Mouse (Mus musculus) hindbrain, embryonic 16.5 days (tissue): Measurements from ENCODE around the gene Tfpi. TPM values are rescaled to one million over a fixed set of nuclear protein-coding genes. Genes with fewer than 3 reads are reported as not detected.

ENCODE experiments used
- ATAC-seq: fragments of 200-750 bp; cut with Nextera tagmentation; 2 replicates; pipeline ENCODE4 v1.8.0; 2017; ENCODE audit warnings: moderate TSS enrichment, moderate library complexity
- H3K27ac ChIP-seq: fragments of 300-500 bp; sonication (generic); 2 replicates; pipeline ENCODE4 v1.5.1; 2014; ENCODE audit warnings: low read depth, mild to moderate bottlenecking, control low read depth, low read length, moderate library complexity
- H3K27me3 ChIP-seq: fragments of 300-500 bp; sonication (generic); replicated peaks from 2 replicates; pipeline ENCODE4 v1.6.1; 2014; ENCODE audit warnings: low read length; ENCODE audit not compliant: control insufficient read depth, insufficient read depth
- H3K36me3 ChIP-seq: fragments of 300-500 bp; sonication (generic); 2 replicates; pipeline ENCODE4 v1.6.1; 2014; ENCODE audit warnings: mild to moderate bottlenecking, low read length, moderate library complexity, mixed read lengths; ENCODE audit not compliant: control insufficient read depth, insufficient read depth
- H3K4me1 ChIP-seq: fragments of 300-500 bp; sonication (generic); 2 replicates; pipeline ENCODE4 v1.6.1; 2014; ENCODE audit warnings: low read depth, low read length; ENCODE audit not compliant: control insufficient read depth, insufficient read depth
- H3K4me2 ChIP-seq: fragments of 300-500 bp; sonication (generic); 2 replicates; pipeline ENCODE4 v1.6.1; 2014; ENCODE audit warnings: mild to moderate bottlenecking, low read length, control low read depth, moderate library complexity
- H3K4me3 ChIP-seq: fragments of 300-500 bp; sonication (generic); 2 replicates; pipeline ENCODE4 v1.5.1; 2014; ENCODE audit warnings: mild to moderate bottlenecking, low read length, control low read depth, moderate library complexity
- H3K9ac ChIP-seq: fragments of 300-500 bp; sonication (generic); 2 replicates; pipeline ENCODE4 v1.6.1; 2014; ENCODE audit warnings: low read depth, mild to moderate bottlenecking, control low read depth, low read length, moderate library complexity
- H3K9me3 ChIP-seq: fragments of 300-500 bp; sonication (generic); 2 replicates; pipeline ENCODE4 v1.6.1; 2014; ENCODE audit warnings: mild to moderate bottlenecking, low read length, moderate library complexity; ENCODE audit not compliant: control insufficient read depth
- WGBS: fragments of 180-500 bp; shearing (Covaris S2); extraction: QIAGEN DNeasy Blood & Tissue Kit; methylation state at CpG from one replicate; pipeline ENCODE4 v1.1.7; 2014; 5-methylcytosine and 5-hydroxymethylcytosine counted together
- polyA plus RNA-seq: library from polyadenylated mRNA; unstranded; fragments of >200 nt; fragmentation: Nextera tagmentation; extraction: Ambion mirVana; gene quantifications from 2 replicates; pipeline ENCODE4 v1.2.1, GENCODE M21; 2015

The Tfpi gene
- polyA plus RNA-seq, 1 experiment from 2014 or later = 19.1 TPM

DNA sequence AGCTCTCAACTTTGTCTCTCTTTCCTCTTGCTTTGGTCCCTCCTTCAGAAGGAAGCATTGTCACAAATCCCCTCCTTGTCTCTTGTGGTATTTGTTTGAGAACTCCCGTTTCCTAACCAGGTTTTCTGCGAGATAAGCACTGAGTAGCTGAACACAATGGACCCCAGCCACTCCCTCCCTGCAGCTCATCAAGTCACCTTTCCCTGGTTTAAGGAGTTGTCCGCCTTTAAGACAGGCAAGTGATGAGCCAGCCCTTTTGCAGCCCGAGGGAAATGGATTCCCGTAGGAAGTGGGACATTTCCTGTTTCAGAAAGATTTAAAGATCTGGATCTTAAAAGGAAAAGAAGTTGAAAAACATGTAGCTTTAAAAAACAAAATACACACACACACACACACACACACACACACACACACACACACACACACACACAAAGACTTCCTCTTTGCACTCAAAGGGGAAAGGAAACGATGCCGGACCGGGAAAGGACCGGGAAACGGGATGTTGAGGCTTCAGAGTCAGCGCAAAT, 16.9 kb downstream of the Tfpi start:
- Histone ChIP-seq H3K9me3 (no peaks in the 10 kb centered on the region), H3K4me3 (no peak overlapping the region), H3K4me2 (no peak overlapping the region), H3K4me1 (no peaks in the 10 kb centered on the region), H3K36me3 (no peaks in the 10 kb centered on the region), H3K9ac (no peak overlapping the region), H3K27ac (no peak overlapping the region), H3K27me3 (no peaks in the 10 kb centered on the region)
- WGBS = 64% methylated on average over 11 of the region's 11 CpGs
- no peak for ATAC-seq

DNA sequence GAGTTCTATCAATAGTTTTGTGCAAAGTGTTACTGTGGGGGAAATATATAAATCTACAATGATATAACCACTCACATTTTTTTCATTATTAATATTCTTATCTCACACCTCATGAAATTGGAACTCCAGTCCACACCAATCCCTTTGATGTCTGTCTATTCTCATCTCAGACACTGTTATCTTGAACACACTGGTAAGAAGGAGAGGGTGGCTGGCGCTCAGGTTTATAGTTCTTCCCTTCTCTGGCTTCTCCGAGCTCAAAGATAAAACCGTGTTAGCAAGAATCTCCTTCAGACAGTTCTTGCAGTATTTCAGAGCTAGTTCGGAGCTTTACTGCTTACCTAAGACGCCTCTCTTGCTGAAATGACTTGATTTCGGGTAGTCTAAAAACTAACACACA, 19.4 kb downstream of the Tfpi start:
- Histone ChIP-seq H3K27me3 (no peaks in the 10 kb centered on the region), H3K4me3 (no peak overlapping the region), H3K4me2 (no peak overlapping the region), H3K4me1 (no peaks in the 10 kb centered on the region), H3K27ac (no peak overlapping the region), H3K36me3 (no peaks in the 10 kb centered on the region), H3K9ac (no peak overlapping the region), H3K9me3 (no peaks in the 10 kb centered on the region)
- no peak for ATAC-seq
- WGBS = 90% methylated on average over 6 of the region's 6 CpGs

DNA sequence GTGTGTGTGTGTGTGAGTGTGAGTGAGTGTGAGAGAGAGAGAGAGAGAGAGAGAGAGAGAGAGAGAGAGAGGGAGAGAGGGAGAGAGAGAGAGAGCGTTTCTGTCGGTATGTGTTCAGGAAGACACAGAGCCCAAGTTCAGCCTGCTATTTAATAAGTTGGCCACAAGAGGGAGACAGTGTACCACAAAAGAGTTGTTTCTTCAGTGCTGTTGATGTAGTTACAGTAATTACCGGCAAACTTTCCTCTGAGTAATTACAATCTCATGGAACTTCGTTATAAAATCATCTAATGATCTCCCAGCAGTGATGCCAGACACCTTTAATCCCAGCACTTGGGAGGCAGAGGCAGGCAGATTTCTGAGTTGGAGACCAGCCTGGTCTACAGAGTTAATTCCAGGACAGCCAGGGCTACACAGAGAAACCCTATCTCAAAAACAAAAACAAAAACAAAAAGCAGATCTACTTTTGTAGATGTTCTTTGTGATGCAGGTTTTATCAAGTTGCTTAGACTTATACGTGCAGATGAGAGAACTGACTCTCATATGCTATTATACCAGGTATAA, 21.3 kb downstream of the Tfpi start:
- Histone ChIP-seq H3K4me2 (peak overlapping the region; percentile 3; the same call in 1 of the 2 replicates), H3K4me3 (no peak overlapping the region), H3K27me3 (no peaks in the 10 kb centered on the region), H3K9me3 (no peaks in the 10 kb centered on the region), H3K9ac (no peak overlapping the region), H3K4me1 (no peaks in the 10 kb centered on the region), H3K36me3 (no peaks in the 10 kb centered on the region), H3K27ac (no peak overlapping the region)
- ATAC-seq = peak; percentile 89
- 12% methylated on average over 5 of the region's 5 CpGs for WGBS

DNA sequence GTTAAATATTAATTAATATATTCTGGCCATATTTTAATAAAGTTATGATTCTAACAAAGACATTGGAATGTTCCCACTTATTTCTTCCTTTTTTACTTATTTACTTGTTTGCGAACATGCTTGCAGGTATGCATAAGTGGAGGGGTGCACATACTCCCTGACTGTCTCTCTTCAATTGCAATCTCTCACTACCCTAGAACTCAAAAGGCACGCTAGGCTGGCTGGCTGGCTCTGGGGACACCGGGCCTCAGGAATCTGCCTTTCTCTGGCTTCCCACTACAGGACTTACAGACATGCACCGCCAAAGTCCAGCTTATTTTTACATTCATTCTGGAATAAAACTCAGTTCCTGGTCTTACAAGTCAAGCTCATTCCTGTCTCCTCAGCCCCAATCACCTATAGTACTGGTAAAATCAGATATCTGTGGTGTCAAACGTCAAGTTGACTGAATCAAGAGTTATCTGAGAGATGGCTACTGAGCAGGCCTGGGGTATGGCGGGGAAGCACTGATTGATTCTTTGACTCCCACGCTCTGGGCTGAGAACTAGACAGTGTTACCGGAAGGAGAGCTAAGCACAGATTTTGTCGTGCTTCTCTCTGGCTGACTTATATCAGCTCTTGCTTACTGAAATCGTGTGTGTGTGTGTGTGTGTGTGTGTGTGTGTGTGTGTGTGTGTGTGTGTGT, 21.9 kb downstream of the Tfpi start:
- Histone ChIP-seq H3K9ac (no peak overlapping the region), H3K4me1 (no peaks in the 10 kb centered on the region), H3K4me2 (peak overlapping the region; percentile 3; the same call in 1 of the 2 replicates), H3K27ac (no peak overlapping the region), H3K36me3 (no peaks in the 10 kb centered on the region), H3K9me3 (no peaks in the 10 kb centered on the region), H3K27me3 (no peaks in the 10 kb centered on the region), H3K4me3 (no peak overlapping the region)
- 60% methylated on average over 10 of the region's 10 CpGs for whole genome bisulfite sequencing
- ATAC-seq = peak; percentile 52; the same call in 1 of the 2 replicates

DNA sequence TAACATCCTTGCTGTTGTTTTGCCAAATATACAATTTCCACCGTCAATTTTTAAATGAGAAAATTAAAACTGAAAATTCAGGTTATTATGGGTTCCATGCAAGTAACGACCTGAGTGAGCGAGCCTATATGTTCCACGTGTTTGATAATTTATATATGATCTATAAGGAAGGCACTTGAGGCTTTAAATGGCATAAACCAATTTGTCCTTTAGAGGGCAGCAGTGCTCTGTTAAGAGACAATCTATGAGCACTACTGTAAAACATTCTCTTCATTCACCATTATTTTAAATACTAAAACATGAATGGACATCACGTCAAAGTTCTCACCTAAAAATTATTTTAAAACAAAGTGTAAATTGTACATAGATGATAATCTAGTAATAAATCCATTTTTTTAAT, 22.5 kb downstream of the Tfpi start:
- peak; percentile 70 for ATAC-seq
- H3K4me1 ChIP-seq = no peaks in the 10 kb centered on the region
- H3K36me3 ChIP-seq = no peaks in the 10 kb centered on the region
- H3K4me3 ChIP-seq = no peak overlapping the region
- H3K4me2 ChIP-seq = no peak overlapping the region
- no peak overlapping the region for H3K27ac ChIP-seq
- WGBS = 12% methylated on average over 5 of the region's 5 CpGs
- no peaks in the 10 kb centered on the region for H3K9me3 ChIP-seq
- H3K9ac ChIP-seq = no peak overlapping the region
- H3K27me3 ChIP-seq = no peaks in the 10 kb centered on the region

DNA sequence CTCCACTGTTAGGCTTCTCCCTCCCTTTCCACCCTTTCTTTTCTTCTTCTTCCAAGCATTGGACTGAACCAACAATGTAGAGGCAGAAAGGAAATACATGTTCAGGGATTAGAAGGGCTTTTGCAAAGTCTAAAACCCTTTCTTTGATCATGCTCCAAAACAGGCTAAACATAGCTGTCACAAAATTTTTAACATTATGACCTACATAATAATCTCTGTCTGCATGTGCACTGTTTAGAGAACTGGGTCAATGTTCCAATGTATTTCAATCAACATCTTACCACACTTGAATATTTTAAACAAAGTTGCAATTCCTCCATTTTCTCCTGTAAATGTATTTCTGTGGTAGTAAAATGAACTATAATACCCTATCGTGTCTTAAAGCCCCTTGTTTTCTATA, 31.1 kb downstream of the Tfpi start:
- no peak for ATAC-seq
- Histone ChIP-seq H3K4me3 (no peak overlapping the region), H3K36me3 (no peaks in the 10 kb centered on the region), H3K27me3 (no peaks in the 10 kb centered on the region), H3K4me1 (no peaks in the 10 kb centered on the region), H3K4me2 (no peak overlapping the region), H3K9me3 (no peaks in the 10 kb centered on the region), H3K9ac (no peak overlapping the region), H3K27ac (no peak overlapping the region)
- 79% methylated on average over 1 of the region's 1 CpGs for WGBS

DNA sequence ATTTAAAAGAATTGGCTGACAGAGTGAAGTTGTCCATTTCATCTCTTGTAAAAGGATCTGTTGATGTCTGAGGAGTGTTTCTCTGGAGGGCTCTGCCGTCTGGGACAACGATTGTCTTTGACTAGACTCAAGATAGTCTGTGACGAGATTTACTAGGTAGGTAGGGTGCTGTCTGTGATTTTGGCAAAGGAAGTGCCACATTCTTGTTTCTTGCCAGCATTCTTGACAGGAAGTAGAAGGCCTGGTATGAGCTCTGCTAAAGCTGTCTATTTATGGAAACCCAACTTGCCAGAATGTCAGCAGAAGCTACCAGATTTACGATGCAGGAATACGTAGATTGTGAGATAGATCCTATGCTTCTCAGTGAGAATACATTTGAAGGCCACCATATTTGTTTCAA, 34.6 kb downstream of the Tfpi start:
- 90% methylated on average over 5 of the region's 5 CpGs for whole genome bisulfite sequencing
- Histone ChIP-seq H3K4me3 (no peak overlapping the region), H3K9ac (no peak overlapping the region), H3K27me3 (no peaks in the 10 kb centered on the region), H3K9me3 (no peaks in the 10 kb centered on the region), H3K36me3 (no peaks in the 10 kb centered on the region), H3K27ac (no peak overlapping the region), H3K4me1 (no peaks in the 10 kb centered on the region), H3K4me2 (no peak overlapping the region)
- ATAC-seq = no peak

DNA sequence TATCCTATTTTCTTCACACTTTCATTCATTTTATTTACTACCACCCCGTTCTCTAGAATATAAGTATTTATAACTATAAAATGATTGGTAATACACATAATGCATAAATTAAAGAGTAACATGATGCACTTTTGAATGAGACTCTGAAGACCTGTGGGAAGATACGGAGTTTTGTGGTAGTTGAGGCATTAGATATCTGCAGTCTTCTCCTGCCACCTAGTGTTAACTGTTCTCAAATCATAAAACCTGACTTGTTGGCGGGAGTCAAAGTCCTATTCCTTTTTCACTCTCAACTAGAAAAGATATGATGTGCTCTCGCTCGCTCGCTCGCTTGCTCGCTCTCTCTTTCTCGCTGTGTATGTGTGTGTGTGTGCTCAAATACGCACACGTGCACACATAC, 46.9 kb downstream of the Tfpi start:
- no peak overlapping the region for H3K4me3 ChIP-seq
- H3K9ac ChIP-seq = no peak overlapping the region
- H3K36me3 ChIP-seq = no peaks in the 10 kb centered on the region
- H3K4me2 ChIP-seq = no peak overlapping the region
- H3K27me3 ChIP-seq = no peaks in the 10 kb centered on the region
- no peak overlapping the region for H3K27ac ChIP-seq
- ATAC-seq = peak; percentile 87
- H3K4me1 ChIP-seq = no peaks in the 10 kb centered on the region; the same call in 1 of the 2 replicates
- WGBS = 49% methylated on average over 11 of the region's 11 CpGs
- H3K9me3 ChIP-seq = no peaks in the 10 kb centered on the region

DNA sequence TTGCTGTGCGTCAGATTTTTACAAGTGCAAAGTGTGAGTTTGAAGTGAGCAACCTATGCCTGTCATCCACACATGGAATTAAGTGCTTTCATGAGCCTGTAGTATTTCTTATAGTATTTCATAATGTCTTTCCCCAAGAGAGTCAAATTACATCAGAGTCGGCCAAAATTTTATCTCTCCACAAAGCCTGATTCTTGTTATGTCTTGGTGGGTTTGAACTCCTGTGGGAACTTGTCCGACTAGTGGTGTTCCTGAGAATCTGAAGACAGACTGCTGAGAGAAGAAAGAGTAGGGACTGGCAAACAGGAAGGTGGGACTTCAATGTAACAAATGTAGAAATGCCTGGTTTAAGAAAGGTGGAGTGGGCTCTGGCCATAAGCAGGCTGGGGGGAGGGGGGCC, 47.7 kb downstream of the Tfpi start:
- H3K9me3 ChIP-seq = no peaks in the 10 kb centered on the region
- H3K27ac ChIP-seq = no peak overlapping the region
- no peaks in the 10 kb centered on the region; the same call in 1 of the 2 replicates for H3K4me1 ChIP-seq
- WGBS = 67% methylated on average over 3 of the region's 3 CpGs
- H3K36me3 ChIP-seq = no peaks in the 10 kb centered on the region
- H3K9ac ChIP-seq = no peak overlapping the region
- no peak for ATAC-seq
- H3K27me3 ChIP-seq = no peaks in the 10 kb centered on the region
- H3K4me3 ChIP-seq = no peak overlapping the region
- no peak overlapping the region for H3K4me2 ChIP-seq
